Mouse (Mus musculus) heart, postnatal 0 days (tissue): Measurements from ENCODE around the gene Pid1. TPM values are rescaled to one million over a fixed set of nuclear protein-coding genes. Genes with fewer than 3 reads are reported as not detected.

Experiments used
- ATAC-seq: fragments of 200-750 bp; cut with Nextera tagmentation; 2 replicates; pipeline ENCODE4 v1.8.0; 2017; ENCODE audit warnings: low read depth, moderate number of reproducible peaks, moderate library complexity; ENCODE audit not compliant: insufficient read depth
- DNase-seq: peaks from one replicate; pipeline ENCODE4 v3.0.0-alpha.2; 2016; ENCODE audit warnings: low spot score
- H3K27ac ChIP-seq: fragments of 300-500 bp; sonication (generic); 2 replicates; pipeline ENCODE4 v1.5.1; 2014; ENCODE audit warnings: low read depth, mild to moderate bottlenecking
- H3K27me3 ChIP-seq: fragments of 300-500 bp; sonication (generic); 2 replicates; pipeline ENCODE4 v1.6.1; 2014; ENCODE audit warnings: low read length, mixed read lengths; ENCODE audit not compliant: control insufficient read depth, insufficient read depth
- H3K36me3 ChIP-seq: fragments of 300-500 bp; sonication (generic); replicated peaks from 2 replicates; pipeline ENCODE4 v1.6.1; 2014; ENCODE audit warnings: low read length, mixed read lengths; ENCODE audit not compliant: control insufficient read depth, insufficient read depth
- H3K4me1 ChIP-seq: fragments of 300-500 bp; sonication (generic); 2 replicates; pipeline ENCODE4 v1.6.1; 2014; ENCODE audit warnings: antibody characterized with exemption; ENCODE audit not compliant: control insufficient read depth, insufficient read depth
- H3K4me2 ChIP-seq: fragments of 300-500 bp; sonication (generic); 2 replicates; pipeline ENCODE4 v1.6.1; 2014; ENCODE audit warnings: low read depth, mild to moderate bottlenecking, low read length, moderate library complexity
- H3K4me3 ChIP-seq: fragments of 300-500 bp; sonication (generic); 2 replicates; pipeline ENCODE4 v1.5.1; 2014; ENCODE audit warnings: low read depth, low read length
- H3K9ac ChIP-seq: fragments of 300-500 bp; sonication (generic); replicated peaks from 2 replicates; pipeline ENCODE4 v1.6.1; 2014; ENCODE audit warnings: low read depth, low read length, mixed read lengths
- H3K9me3 ChIP-seq: fragments of 300-500 bp; sonication (generic); replicated peaks from 2 replicates; pipeline ENCODE4 v1.6.1; 2016; ENCODE audit warnings: low read length; ENCODE audit not compliant: control insufficient read depth
- CTCF ChIP-seq: IDR thresholded peaks from 2 replicates; pipeline ENCODE4 v1.5.1; 2016; ENCODE audit warnings: antibody characterized with exemption, control low read depth, low read depth
- EP300 ChIP-seq: IDR thresholded peaks from 2 replicates; pipeline ENCODE4 v1.6.1; 2016; ENCODE audit warnings: antibody characterized with exemption, low read depth
- WGBS: fragments of 180-500 bp; shearing (Covaris S2); extraction: QIAGEN DNeasy Blood & Tissue Kit; methylation state at CpG from one replicate; pipeline ENCODE4 v1.1.7; 2014; 5-methylcytosine and 5-hydroxymethylcytosine counted together
- polyA plus RNA-seq: library from polyadenylated mRNA; unstranded; fragments of >200 nt; fragmentation: Nextera tagmentation; extraction: Ambion mirVana; gene quantifications from 2 replicates; pipeline ENCODE4 v1.2.1, GENCODE M21; 2015
- total RNA-seq: library from RNA; depleted of rRNA; stranded (reverse); fragments of >200 nt; gene quantifications from 2 replicates; pipeline ENCODE4 v1.2.3, GENCODE M21; 2014; ENCODE audit warnings: low replicate concordance; rRNA removed

The Pid1 gene
- total RNA-seq (4.0 and 7.3 TPM in 2 replicates), polyA plus RNA-seq (6.6 TPM in 2 replicates)

DNA sequence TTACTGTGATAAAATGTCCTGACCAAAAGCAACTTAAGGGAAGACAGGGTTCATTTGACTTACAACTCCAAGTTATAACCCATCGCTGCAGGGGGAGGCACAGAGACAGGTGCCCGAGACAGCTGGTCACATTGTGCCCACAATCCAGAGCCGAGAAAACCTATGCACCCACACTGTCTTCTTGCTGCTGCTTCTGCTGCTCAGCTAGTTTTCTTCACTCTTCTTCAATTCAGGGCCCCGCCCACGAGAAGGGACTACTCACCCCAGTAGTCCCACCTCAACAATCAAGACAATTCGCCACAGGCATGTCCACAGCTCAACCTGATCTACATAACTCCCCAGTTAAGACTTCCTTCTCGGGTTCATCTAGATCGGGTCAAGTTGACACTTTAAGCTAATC lies at the start of gene Pid1:
Gene Pid1, minus strand, starts transcription at position 214 of the 400 bp plus-strand sequence.
- H3K27me3 ChIP-seq: no peaks in the 10 kb centered on the region
- no peaks in the 10 kb centered on the region for H3K36me3 ChIP-seq
- no peaks in the 10 kb centered on the region for H3K4me1 ChIP-seq
- no peak within 1 kb of the TSS for H3K4me2 ChIP-seq
- ATAC-seq (no peak), DNase-seq (no peak)
- no peak within 1 kb of the TSS for H3K4me3 ChIP-seq
- TF ChIP-seq EP300 (no peak), CTCF (no peak)
- no peak within 1 kb of the TSS for H3K9ac ChIP-seq
- 78% methylated on average over 8 of the region's 8 CpGs for WGBS
- no peak within 1 kb of the TSS for H3K27ac ChIP-seq
- no peaks in the 10 kb centered on the region for H3K9me3 ChIP-seq

DNA sequence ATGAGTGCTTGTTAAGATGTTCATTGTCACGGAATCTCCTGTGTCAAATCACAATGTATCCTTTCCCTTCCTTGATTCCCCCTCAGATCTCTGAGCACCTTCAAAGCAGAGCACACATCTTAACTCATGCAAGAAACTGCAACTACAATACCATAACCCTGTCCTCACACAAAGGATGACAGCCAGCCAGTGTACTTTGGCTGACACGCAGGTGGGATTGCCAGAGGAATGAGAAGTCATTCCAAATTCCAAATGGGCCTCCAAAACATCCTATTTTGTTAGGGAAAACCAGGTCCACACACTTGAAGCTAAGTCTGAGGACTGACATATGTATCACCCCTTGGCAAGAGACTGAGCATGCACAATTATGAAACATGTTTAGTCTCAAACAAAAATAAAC lies 45.5 kb upstream of the Pid1 start:
- ATAC-seq: no peak
- no peak for TF ChIP-seq CTCF
- TF ChIP-seq EP300: no peak
- H3K4me1 ChIP-seq: 0 out of 2 replicates have a peak, but pooled peaks cover 5% of the 10 kb centered on the region
- H3K9me3 ChIP-seq: no peaks in the 10 kb centered on the region
- no peaks in the 10 kb centered on the region for H3K27me3 ChIP-seq
- no peaks in the 10 kb centered on the region for H3K36me3 ChIP-seq
- WGBS: 69% methylated on average over 2 of the region's 2 CpGs
- H3K27ac ChIP-seq: no peak overlapping the region
- H3K9ac ChIP-seq: no peak overlapping the region
- no peak for DNase-seq
- no peak overlapping the region for H3K4me2 ChIP-seq
- H3K4me3 ChIP-seq: no peak overlapping the region

DNA sequence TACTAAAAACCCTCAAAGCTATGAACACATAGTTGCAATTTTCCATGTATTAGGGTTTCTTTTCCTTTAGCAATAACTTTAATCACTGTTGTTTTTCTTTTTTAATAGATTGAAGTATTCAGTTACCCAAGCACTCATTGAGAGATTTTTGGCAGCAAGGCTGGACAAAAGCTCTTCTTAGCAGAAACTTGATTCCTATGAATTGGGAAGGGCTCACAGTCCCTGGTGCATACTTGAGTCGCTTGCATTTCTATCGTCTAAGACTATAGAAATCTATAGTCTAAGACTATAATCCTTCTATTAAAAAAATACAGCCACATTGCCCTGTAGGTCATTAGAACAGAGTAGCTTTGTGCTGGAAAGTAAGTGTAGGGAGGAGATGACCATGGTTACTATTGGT lies 44.9 kb upstream of the Pid1 start:
- H3K27ac ChIP-seq: no peak overlapping the region
- 76% methylated on average over 2 of the region's 2 CpGs for WGBS

DNA sequence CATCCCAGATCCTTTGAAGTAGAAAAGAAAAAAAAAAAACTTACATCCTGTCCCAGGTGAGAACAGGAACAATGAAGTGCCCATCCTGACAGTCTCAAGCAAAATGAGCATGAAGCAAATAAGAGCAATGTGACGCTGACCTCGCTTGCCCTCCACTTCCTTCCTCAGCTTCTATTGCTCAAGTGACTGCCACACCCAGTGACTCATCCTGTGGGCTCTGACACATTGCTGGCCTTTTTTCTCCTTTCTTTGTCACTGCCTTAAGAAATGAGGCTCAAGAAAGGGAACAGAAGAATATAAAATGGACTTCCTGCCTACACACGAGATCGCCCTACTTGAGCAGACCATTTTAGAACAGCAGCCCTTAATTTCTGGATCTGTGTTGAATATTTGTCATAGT lies 42.9 kb upstream of the Pid1 start:
- ATAC-seq (no peak; the same call in 1 of the 2 replicates), DNase-seq (peak; percentile 24)
- Histone ChIP-seq H3K4me3 (no peak overlapping the region), H3K4me2 (no peak overlapping the region), H3K36me3 (no peaks in the 10 kb centered on the region), H3K27me3 (no peaks in the 10 kb centered on the region), H3K27ac (no peak overlapping the region), H3K9ac (no peak overlapping the region), H3K9me3 (no peaks in the 10 kb centered on the region), H3K4me1 (0 out of 2 replicates have a peak, but pooled peaks cover 5% of the 10 kb centered on the region)
- no peak for TF ChIP-seq EP300
- no peak for TF ChIP-seq CTCF
- WGBS: 55% methylated on average over 4 of the region's 4 CpGs

More for the DNA sequence above, 44.9 kb upstream of the Pid1 start:
- no peaks in the 10 kb centered on the region for H3K27me3 ChIP-seq
- H3K4me3 ChIP-seq: no peak overlapping the region
- no peak for TF ChIP-seq CTCF
- TF ChIP-seq EP300: no peak
- no peak for ATAC-seq
- no peaks in the 10 kb centered on the region for H3K9me3 ChIP-seq
- no peaks in the 10 kb centered on the region for H3K36me3 ChIP-seq
- no peak overlapping the region for H3K9ac ChIP-seq
- H3K4me1 ChIP-seq: 0 out of 2 replicates have a peak, but pooled peaks cover 5% of the 10 kb centered on the region
- DNase-seq: no peak
- H3K4me2 ChIP-seq: no peak overlapping the region

DNA sequence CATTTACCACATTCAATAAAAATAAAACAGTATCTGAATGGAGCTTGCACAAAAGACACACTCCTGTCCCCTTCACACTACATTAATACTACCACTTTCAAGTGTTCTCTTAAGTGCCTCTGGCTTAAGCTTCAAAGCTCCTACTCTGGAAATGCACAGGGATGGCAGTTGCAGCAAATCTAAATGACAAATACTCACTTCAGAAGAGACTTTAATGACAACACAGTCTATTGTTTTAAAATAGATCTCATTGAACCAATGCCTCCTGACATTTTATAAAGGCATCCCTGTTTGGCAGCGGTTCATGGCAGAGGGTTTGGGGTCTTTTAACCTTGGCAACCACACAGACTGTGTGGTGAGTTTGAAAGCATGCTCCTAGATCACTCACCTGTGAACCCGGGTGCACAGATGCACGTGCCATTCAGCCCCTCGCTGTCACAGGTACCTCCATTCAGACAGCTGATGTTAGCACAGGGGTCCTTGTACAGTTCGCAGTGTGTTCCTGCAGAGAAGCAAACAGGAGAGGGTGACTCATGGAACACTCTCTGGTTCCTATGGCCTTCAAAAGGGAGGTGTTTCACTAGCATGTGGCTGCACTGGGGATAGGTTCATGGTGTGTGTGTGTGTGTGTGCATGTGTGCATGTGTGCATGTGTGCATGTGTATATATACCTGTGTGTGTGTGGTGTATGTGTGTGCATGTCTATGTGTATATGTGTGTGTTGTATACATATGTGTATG lies 41.7 kb upstream of the Pid1 start:
- 81% methylated on average over 5 of the region's 5 CpGs for WGBS
- no peak overlapping the region for H3K9ac ChIP-seq
- ATAC-seq: no peak

More for the DNA sequence above, 41.7 kb upstream of the Pid1 start:
- no peaks in the 10 kb centered on the region for H3K27me3 ChIP-seq
- no peak overlapping the region for H3K4me3 ChIP-seq
- no peak for TF ChIP-seq CTCF
- TF ChIP-seq EP300: no peak
- H3K4me2 ChIP-seq: no peak overlapping the region
- 0 out of 2 replicates have a peak, but pooled peaks cover 5% of the 10 kb centered on the region for H3K4me1 ChIP-seq
- H3K36me3 ChIP-seq: no peaks in the 10 kb centered on the region
- H3K9me3 ChIP-seq: no peaks in the 10 kb centered on the region
- DNase-seq: no peak
- no peak overlapping the region for H3K27ac ChIP-seq
